Mouse (Mus musculus): ENCODE data around the gene Fig4. TPM values are rescaled to one million over a fixed set of nuclear protein-coding genes. Genes with fewer than 3 reads are reported as not detected.
A peak's percentile ranks its signal among the peaks of the same experiment; 100 is the strongest.

Fig4 gene
- polyA plus RNA-seq (2012; rRNA removed) = 8.4 and 11.0 TPM in 2 replicates

GRCm38 (mm10) chr10:41302689-41303431 is at the start of gene Fig4:
Fig4 (minus strand) TSS chr10:41303260.
- WGBS = 1% methylated on average over 38 of the region's 38 CpGs
- peak; percentile 56 for DNase-seq (ENCODE audit: low read depth, low spot score)

- no peak for DNase-seq (ENCODE audit: low read depth, low spot score)
- 72% methylated on average over 7 of the region's 7 CpGs for WGBS
Observed at GRCm38 (mm10) chr10:41341346-41341745, 38.3 kb upstream of the Fig4 start.

- no peak for DNase-seq (ENCODE audit: low read depth, low spot score)
- WGBS = 87% methylated on average over 2 of the region's 2 CpGs
Observed at GRCm38 (mm10) chr10:41332533-41333043, 29.5 kb upstream of the Fig4 start.

GRCm38 (mm10) chr10:41315866-41316265 is 12.8 kb upstream of the Fig4 start:
- 70% methylated on average over 3 of the region's 3 CpGs for WGBS
- no peak for DNase-seq (ENCODE audit: low read depth, low spot score)

DNA sequence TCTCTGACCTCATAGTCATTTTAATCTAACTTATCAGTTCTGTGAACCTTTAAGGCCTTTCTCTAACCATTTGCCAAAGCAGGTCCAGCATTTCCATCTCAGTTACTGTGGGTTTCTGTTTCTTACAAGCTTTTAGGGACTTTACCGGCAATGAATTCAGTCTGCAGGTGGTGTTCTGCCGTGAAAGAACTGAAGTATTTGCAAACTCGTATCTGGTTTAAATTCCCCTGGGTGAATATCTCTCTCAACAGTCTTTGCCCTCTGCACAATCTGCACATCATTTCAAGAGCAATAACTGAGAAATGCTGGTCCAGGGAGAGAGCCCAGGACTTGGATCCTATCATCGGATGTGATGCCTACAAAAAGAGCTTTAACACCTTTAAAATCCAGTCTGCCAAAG is 5.1 kb upstream of the Fig4 start:
- WGBS = 86% methylated on average over 4 of the region's 4 CpGs
- no peak for DNase-seq (ENCODE audit: low read depth, low spot score)

DNA sequence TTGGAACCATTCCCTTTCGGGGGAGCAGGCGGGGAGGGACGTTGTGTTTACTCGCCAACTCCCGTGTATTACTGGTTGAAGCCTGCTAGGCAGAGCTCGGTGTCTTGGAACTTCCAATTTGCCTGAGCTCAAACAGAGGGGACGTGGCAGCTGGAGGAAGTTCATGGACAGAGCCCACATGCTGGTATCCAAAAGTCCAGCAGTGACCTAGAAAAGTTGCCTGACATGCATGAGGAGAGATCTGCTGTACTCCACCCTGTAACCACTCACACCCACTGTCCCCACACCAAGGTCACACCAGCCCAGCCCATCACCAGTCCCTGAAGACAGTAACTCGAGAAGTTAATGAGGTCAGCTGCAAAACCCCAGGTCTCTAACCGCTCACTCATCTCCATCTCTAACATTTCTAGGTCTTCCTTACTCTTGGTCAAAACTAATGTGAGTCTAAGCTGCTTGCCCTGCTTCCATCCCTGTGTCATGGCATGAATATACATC is 1.9 kb upstream of the Fig4 start:
- DNase-seq (ENCODE audit: low read depth, low spot score) = no peak
- 48% methylated on average over 9 of the region's 9 CpGs for WGBS

DNA sequence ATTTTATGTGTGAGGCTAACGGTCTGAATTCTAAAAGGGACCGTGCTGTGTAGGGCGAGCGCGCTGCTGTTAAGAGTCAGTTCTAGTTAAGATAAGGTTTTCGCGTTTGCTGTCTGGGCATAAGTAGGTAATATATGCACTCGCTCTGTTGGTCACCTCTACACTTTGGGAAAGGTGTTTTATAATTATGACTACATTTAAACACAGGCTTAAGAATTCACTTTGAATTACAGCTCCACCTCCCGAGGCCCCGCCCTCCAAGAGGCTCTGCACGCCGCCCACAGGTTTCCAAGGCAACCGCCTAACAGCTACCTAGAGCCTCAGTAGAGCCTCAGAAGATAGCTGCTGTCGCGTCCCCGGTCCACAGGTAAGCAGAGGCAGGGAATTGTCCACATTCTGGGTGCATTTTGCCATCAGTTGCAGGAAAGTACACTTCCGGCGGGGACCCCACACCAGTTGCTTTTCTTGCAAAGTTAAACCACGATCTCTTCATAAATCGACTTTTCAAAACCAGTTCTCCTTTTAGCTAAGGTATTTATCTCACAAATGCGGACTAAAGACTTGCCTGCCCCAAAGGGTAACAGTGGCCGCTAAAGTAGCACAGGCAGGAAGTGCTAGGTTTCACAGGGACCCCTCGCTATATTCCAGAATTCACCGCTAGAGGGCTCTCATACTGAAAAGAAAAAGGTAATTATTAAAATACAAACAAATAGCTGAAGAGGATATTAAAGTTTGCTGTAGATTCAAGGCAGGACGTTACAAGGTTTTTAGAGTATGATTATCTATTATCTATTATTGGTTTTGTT is 782 bp upstream of the Fig4 start, which contains the start of gene Ak9:
TSS of gene Ak9 (plus strand) at position 342 of the 806 bp plus-strand sequence.
- WGBS = under 1% methylated on average over 25 of the region's 25 CpGs
- peak; percentile 85 for DNase-seq (ENCODE audit: low read depth, low spot score)

DNA sequence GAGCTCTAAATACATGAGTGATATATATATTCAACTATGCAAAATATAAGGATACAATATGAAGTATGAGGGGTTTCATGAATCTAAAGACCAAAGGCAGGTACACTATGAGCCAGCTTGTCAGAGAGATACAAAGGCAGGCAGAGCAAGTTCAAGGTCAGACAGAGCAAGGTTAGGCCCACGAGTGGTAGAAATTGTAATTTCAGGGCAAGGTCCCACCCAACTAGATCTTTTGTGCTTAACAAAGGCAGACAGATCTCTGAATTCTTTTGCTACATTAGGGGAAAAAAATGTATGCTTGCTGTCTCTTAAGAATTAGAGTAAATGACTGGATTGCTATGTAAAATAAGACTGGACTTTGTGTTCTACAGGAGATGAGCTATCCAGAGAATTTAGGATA is 2.9 kb downstream of the Fig4 start:
- WGBS = 55% methylated on average over 1 of the region's 1 CpGs
- DNase-seq (ENCODE audit: low read depth, low spot score) = no peak

- WGBS = 48% methylated on average over 7 of the region's 7 CpGs
- DNase-seq (ENCODE audit: low read depth, low spot score) = no peak
Observed at GRCm38 (mm10) chr10:41295145-41295544, 7.9 kb downstream of the Fig4 start.

DNA sequence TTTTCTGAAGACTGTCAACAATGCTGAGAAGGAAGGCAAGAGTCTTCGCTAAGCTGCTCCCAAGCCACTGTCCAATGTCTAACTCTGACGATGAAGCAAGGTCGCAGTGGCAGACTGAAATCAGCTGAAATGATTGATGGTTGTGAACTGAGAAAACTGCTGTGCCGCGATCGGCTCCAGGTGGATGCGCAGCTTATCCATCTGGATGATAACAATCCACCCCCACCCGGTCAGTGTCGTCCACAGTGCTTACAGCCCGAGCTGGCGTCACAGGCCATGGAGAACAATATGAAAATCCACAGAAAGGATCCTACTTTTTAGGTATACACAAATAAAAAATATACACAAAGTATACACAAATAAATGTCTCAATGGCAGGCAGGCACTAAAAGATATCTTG is 8.3 kb downstream of the Fig4 start:
- DNase-seq (ENCODE audit: low read depth, low spot score) = no peak
- 92% methylated on average over 11 of the region's 11 CpGs for WGBS

DNA sequence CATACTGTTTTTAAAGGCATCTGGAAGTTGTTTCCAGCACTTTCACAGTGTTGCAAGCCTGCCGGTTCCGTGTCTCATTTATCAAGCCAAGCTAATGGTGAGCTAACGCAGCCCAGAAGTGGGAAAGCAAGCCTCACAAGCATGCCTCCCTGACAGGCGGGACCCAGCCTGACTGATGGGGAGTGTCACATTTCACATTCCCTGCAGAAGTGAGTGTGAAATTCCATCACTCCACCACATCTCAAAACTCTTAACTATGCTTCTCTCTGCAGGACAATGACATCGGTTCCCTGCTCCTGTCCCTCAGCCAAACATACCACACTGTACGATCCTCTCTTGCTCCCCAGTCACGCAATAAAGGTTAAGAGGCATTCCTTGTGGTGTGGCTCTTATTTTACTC is 10.0 kb downstream of the Fig4 start:
- DNase-seq (ENCODE audit: low read depth, low spot score) = no peak
- 30% methylated on average over 7 of the region's 7 CpGs for WGBS

GRCm38 (mm10) chr10:41291021-41291420 is 12.0 kb downstream of the Fig4 start:
- DNase-seq (ENCODE audit: low read depth, low spot score) = no peak
- 62% methylated on average over 2 of the region's 2 CpGs for WGBS

- peak; percentile 62 for DNase-seq (ENCODE audit: low read depth, low spot score)
- 36% methylated on average over 16 of the region's 16 CpGs for WGBS
Observed at GRCm38 (mm10) chr10:41288771-41289415, 14.2 kb downstream of the Fig4 start.

DNA sequence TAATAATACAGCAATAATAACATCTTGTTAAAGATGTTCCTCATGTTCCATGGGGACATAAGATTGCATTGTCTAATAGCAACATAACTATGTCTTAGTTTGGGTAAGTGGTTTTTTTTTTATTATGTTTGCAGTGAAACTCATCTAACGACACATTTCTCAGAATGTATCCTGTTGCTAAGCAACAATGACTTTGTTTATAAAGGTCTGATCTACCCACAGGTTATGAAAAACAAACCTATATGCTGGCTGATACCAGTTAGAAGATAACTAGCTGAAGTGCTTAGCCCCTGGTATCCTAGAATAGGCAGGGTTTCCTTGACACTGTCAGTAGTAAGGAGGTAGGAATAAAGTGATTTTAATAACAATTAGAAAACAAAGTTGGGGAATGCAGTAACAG is 15.0 kb downstream of the Fig4 start:
- 5% methylated on average over 1 of the region's 1 CpGs for WGBS
- no peak for DNase-seq (ENCODE audit: low read depth, low spot score)

- DNase-seq (ENCODE audit: low read depth, low spot score) = no peak
- WGBS = 80% methylated on average over 3 of the region's 3 CpGs
Observed at GRCm38 (mm10) chr10:41287618-41288017, 15.4 kb downstream of the Fig4 start.

DNA sequence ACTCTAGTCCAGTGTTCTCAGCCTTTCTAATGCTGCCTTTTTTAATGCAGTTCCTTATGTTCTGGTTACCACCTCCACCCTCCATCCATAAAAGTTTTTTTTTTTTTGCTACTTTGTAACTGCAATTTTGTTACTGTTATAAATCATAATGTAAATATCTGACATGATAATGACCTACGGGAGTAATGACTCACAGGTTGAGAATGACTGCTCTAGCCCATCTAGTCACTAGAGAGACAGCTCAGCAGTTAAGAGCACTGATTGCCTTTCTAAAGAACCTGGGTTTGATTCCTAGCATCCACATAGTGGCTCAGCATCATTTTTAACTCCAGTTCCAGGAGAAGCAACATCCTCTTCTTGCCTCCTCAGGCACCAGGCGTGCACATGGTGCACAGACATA is 21.0 kb downstream of the Fig4 start:
- DNase-seq (ENCODE audit: low read depth, low spot score) = no peak
- 53% methylated on average over 2 of the region's 2 CpGs for WGBS

- WGBS = 80% methylated on average over 2 of the region's 2 CpGs
- DNase-seq (ENCODE audit: low read depth, low spot score) = no peak
Observed at GRCm38 (mm10) chr10:41280796-41281195, 22.3 kb downstream of the Fig4 start.

DNA sequence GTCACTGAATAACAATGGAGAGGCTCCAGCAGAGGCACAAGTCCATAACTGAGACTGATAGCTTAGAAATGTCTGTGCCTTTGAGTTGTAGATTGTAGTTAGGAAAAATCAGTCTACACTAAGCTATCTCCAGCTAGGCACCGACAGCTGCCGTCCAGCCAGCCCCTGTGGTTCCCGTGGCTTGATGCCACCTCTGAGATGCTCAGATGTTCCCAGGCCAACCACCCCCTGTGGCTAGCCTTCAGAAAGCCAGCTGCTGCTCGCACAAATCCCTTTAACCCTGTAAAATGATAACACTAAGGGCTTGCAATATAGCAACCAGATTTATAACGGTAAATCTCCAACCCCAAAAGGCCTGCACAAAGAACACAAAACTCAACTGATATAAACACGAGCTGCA is 22.9 kb downstream of the Fig4 start:
- no peak for DNase-seq (ENCODE audit: low read depth, low spot score)
- 81% methylated on average over 6 of the region's 6 CpGs for WGBS

DNA sequence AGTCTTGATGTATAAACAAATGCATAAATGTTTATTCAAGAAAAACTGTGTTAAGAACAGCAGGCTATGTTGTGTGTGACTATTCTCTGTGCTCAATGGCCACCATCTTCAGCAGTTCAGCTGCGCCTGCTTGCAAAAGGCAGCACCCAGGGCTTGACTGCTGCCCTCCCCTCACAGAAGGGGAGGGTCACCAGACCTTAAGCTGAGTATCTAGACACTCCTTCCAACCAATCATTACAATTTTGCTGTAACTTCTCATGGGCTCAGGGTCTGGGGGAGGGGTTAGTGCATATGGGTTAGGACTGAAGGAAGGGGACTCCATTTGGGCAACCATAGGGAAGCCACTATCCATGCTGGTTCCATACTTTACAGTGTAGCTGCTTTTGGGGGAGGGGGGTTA is 24.3 kb downstream of the Fig4 start:
- no peak for DNase-seq (ENCODE audit: low read depth, low spot score)
- 93% methylated on average over 1 of the region's 1 CpGs for WGBS

DNA sequence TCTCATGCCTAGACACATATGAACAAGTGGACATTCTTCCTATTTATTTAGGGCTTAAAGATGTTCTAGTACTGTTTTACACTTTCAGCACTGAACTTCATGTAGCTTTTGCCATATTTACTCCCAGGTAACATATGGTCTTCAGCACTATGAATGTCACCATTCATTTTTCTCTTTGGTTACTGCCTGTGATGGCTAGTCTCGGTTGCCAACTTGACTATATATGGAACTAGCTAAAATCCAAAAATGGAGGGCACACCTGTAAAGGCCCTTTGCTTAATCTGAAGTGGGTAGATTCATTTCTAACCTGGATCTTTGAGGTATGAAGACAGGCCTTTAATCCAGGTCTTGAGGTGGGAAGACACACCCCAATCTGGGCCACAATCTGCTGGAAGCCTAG is 28.2 kb downstream of the Fig4 start:
- WGBS = 100% methylated on average over 1 of the region's 1 CpGs
- no peak for DNase-seq (ENCODE audit: low read depth, low spot score)
